Mouse (Mus musculus): ENCODE results near the gene Fam129a. TPM values are rescaled to one million over a fixed set of nuclear protein-coding genes. Genes with fewer than 3 reads are reported as not detected.
"Not testable (repeated sequence)": the region's sequence is repeated elsewhere in the genome, so short reads cannot be mapped to it uniquely, and the experiment has no call there.

Gene Fam129a
- total RNA-seq, 2 experiments from 2014 or later = 2.5 to 2.8 TPM

DNA sequence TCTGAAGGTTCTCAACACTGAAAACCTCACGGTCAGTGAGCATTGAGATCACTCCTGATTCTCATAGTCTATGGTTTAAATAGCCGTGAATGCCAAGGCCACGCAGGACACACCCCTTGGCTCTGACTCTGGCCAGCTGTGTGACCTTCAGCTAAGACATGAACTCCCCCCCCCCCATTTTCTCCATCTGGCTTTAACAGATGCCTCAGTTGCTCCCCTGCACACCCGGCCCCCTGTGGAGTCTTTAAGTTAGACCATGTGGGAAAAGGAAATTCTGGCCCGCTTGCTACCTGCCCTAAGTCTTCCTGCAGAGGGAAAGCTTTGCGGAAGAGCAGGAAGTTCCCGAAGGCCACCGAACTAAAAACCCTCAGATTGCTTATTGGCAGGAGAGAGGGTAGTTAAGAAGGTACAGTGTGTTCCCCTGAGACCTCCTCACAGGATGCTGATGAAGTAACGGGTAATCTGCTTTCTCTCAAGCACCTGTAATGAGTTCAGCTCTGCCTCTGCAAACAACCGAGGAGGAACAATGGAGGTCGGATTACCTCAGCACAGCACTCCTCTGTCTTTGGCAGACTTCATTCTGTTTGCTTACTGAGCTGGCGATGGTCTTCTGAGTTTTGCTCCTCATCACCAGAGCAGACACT lies 114.8 kb downstream of the Fam129a start:
- intact Hi-C loops (cut with DNase I) = no loop called here
- DNase-seq (ENCODE audit: low spot score in 2 of 2) = no peak

DNA sequence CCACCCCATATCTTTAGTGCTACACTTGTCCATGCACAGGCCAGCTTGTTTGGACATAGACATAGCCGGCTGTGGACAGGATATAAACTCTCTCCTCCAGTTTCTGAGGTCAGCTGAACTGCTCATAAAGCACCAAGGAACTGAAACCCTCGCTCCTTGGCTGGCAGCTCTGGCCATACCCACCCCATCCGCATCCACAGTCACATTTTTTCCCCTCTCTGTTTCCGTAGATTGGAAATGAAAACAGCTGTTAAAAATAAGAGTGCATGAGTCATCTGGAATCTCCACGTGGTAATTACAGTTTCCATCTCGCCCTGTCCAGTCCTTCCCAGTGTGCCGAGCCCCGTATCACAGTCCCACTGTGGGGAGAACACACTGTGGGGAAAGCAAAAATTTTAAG lies 115.7 kb downstream of the Fam129a start:
- intact Hi-C loops (cut with DNase I) = no loop called here
- no peak for DNase-seq (ENCODE audit: low spot score in 2 of 2)

DNA sequence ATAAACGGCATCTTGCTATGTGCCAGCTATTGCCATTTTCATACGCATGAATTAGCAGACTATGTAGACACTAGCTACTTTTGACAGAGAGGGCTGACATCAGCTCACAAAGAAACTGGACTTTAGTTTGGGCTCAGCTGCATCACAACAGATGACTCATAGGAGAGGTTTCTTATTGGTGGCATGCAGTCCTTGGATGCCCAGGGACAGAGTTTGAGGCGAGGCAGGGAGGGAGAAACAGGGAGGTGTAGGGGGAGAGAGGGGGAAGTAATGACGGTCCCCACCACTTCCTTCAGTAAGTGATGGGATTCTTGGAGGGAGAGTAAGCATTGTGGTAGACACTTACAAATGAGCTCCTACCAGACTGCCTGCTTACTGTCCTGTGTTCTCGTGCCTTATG lies 118.0 kb downstream of the Fam129a start:
- intact Hi-C loops (cut with DNase I) = no loop called here
- no peak for DNase-seq (ENCODE audit: low spot score in 2 of 2)

DNA sequence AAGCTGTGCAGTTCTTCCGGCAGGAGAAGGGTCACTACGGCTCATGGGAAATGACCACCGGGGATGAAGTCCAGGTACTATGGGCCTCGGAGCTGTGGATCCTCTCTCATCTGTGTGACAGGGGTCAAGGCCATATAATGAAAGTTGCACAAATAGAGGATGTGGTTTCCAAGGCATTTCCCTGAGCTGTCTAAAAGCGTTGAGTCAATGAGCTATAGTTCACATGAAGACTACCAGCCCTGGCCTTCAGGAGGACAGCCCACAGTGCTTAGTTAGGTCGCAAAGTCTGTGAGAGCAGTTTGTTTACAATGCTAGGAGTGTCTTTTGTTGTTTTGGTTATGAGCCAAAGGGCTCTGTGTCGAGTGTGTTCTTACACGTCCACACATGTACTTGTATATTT lies 118.6 kb downstream of the Fam129a start:
- intact Hi-C loops (cut with DNase I) = no loop called here
- DNase-seq (ENCODE audit: low spot score in 2 of 2) = no peak

DNA sequence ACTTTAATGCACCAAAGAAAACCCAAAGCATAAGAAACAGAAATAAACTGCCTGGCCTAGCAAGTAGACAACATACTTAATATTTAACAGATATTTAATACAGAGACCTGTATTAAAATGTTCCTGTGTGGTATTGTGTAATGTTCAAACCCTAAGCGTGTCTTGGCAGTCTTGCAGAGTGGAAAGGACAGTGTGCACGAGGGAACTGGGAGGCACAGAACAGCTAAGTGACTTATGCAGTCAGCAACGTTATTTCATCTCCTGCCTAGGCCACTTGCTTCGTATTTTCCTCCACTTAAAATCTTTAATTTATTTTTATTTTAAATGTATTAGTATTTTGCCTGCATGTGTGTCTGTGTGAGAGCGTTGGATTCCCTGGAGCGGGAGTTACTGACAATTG lies 119.1 kb downstream of the Fam129a start:
- no peak for DNase-seq (ENCODE audit: low spot score in 2 of 2)
- intact Hi-C loops (cut with DNase I) = no loop called here

DNA sequence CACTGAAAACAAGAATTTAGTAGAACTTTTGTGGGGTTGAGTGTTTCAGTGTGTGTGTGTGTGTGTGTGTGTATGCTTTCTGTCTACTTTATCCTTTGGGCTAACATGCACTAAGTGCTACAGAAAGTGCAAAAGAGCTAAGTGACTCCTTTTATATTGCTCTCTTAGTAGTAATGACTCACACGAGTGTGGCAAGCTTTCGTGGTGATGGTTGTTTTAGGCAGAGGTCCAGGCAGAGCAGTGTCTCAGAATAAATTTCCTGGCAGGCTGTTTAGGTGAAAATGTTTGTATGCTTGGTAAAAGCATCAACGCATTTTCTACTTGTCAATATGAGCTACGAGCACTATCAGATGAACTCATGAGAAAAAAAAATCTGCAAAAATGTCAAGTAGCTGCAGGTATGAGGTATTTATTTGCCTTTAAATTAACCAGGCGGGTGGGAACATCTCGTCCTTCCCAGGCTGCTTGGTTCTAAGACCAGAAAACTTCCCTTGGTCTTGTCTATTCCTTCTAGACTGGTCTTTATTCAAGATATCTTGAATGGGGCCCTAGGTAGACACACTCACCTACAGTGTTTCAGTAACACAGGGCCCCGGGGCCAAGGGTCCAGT lies 119.7 kb downstream of the Fam129a start:
- DNase-seq (ENCODE audit: low spot score in 2 of 2) = no peak
- intact Hi-C loops (cut with DNase I) = no loop called here

DNA sequence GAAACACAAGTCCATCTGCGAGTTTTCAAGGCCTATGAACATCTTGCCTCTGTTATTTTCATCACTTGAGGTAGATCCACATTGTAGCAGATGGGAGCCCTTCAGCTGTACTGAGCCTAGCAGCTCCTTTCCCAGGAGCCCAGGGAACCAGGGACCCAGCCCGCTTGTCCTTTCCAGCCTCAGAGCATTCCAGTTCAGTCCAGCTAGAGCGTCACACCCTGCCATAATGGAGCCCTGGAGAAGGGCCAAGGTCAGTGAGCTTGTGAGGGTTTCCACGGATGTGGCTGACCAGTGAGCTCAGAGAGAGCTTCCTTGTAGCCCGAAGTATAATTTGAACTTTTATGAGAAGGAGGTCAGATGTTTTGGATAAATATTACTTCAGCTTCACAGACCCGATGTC lies 121.9 kb downstream of the Fam129a start:
- DNase-seq (ENCODE audit: low spot score in 2 of 2); intact Hi-C loops (cut with DNase I): not testable (repeated sequence)

DNA sequence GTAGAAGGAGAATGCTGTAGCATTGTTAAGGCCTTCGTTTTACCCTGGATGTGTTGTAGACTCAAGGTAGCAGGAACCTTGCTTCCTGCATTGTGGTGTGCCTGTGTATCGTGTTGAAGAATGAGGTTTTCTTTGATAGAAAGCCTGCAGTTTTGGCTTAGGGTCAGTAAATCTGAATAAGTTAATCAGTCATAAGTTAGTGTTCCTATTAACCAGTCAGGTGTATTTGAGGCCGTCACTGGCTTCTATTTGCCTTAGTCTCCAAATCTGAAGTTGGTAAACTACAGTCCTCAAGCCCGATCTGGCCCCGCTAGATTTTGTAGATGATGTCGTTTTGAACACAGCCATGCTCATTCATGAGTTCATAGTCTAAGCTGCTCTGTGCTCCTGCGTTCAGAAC lies 125.8 kb downstream of the Fam129a start:
- no peak for DNase-seq (ENCODE audit: low spot score in 2 of 2)
- intact Hi-C loops (cut with DNase I) = no loop called here

DNA sequence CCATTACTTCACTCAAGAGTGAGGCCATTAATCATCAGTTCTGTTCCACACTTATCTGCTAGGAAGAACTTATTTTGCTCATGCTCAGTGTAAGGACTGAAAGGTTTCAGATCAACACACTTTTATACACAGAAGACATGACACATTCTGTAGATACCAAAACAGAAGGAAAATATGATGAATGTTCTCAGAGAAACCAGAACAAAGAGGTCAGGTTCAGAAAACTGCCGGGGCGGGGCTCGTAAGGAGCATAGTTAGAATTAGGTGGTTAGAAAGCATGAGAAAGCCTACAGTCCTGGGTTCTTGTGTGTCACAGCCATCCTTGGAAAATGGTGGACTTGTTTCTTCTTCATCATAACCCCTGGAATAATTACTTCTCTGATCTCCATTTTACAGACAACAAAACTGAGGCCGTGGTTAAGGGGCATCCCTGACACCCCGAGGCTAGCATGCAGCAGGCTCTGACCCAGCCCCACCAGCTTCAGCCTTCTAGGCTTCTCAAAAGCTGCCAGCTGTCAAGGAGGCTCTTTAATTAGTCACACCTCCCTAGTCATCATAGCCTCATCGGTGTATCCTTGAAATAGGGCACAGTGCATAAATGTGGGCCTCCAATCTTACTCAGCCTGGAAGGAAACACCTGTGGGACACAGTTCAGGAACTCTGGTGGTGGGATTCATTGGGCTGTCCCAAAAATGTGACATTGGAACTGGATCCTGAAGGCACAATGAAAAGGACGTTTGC lies 127.1 kb downstream of the Fam129a start:
- intact Hi-C loops (cut with DNase I) = no loop called here
- DNase-seq (ENCODE audit: low spot score in 2 of 2) = no peak

DNA sequence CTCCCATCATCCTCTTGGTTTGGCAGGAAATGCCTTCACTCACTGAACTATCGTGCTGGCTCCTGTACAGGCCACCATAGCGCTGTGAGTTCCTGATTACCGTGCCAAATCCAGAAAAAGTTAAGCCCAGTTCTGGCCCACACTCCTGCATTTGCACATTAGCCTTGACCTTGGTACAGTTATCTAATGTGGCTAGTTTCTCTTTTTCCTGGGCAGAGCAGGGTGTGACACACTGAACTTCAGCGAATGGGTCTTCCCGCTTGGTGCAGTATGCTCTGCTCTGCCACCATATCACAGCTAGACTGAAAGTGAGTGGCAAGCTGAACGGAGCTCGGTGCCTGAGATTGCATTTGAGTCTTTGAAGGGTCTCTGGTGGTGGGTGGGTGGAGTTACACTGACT lies 128.4 kb downstream of the Fam129a start:
- intact Hi-C loops (cut with DNase I) = no loop called here
- DNase-seq (ENCODE audit: low spot score in 2 of 2) = no peak

DNA sequence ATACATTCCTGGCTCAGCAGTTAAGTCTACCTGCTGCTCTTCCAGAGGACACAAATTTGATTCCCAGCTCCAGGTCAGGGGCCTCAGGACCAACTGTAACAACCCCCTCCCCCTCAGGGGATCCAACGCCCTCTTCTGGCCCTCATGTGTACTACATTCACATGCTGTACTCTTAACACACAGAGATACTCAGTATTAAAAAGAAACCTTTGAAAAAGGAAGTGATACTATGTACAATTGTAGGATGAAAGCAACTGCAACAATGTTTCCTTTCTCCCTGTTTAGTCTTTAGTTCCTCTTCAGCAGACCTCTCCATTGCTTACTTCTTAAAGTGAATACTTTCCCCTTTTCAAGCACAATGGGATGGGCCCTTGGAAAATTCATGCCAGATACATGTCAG lies 131.8 kb downstream of the Fam129a start:
- intact Hi-C loops (cut with DNase I) = no loop called here
- DNase-seq (ENCODE audit: low spot score in 2 of 2) = no peak

DNA sequence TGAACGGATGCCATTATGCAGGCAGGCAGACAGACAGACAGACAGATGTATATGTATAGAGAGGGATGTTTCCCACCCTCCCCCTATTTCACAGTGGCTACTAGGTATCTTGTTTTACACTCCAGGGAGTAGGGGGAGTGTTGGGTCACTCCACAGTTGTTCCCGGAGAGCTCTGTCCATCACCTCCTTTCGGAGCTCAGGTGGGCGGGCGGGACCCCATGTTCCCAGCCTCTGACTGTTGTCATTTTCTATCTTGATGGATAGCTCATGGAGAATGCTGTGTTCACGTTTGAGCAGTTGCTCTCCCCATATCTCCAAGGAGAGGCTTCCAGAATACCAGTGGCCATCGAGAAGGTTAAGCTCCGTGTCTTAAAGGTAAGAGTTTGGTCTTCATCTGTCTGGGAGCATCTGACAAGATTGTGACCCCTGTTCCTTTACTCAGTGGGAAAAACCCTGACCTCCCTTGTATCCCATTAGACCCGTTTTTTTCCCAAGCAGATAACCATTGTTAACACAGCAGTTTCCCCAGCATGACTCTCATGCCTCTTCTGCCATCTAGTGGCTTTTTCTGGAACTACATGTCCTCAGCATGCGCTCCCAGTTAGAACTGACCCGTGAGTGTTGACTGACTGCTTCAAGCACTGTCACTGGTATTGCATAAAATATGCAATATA lies 134.9 kb downstream of the Fam129a start:
- peak; percentile 58 to 81 for DNase-seq (ENCODE audit: low spot score in 2 of 2)
- intact Hi-C loops (cut with DNase I) = loop anchor here (1.0 to 5.0 kb wide), 2 partner anchors 142 to 214 kb away; no protein-coding TSS in a partner anchor

DNA sequence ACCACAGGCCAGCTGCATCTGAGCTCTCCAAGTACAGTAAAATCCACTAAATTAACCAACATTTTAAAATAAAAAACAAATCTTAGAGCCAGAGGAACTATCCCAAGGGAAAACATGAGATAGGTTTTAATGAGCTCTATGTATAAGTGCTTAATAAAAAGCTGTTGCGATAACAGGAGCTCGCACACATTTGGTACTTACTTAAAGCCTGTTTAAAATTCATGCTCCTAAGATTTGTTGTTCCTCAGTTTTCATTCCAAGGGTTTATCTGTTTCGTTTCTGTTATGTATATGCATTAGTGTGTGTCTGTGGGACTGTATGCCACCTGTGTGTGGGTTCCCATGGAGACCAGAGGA lies 135.4 kb downstream of the Fam129a start:
- DNase-seq (ENCODE audit: low spot score in 2 of 2) = no peak
- intact Hi-C loops (cut with DNase I) = loop anchor here (1.0 to 5.0 kb wide), 2 partner anchors 142 to 214 kb away; no protein-coding TSS in a partner anchor

DNA sequence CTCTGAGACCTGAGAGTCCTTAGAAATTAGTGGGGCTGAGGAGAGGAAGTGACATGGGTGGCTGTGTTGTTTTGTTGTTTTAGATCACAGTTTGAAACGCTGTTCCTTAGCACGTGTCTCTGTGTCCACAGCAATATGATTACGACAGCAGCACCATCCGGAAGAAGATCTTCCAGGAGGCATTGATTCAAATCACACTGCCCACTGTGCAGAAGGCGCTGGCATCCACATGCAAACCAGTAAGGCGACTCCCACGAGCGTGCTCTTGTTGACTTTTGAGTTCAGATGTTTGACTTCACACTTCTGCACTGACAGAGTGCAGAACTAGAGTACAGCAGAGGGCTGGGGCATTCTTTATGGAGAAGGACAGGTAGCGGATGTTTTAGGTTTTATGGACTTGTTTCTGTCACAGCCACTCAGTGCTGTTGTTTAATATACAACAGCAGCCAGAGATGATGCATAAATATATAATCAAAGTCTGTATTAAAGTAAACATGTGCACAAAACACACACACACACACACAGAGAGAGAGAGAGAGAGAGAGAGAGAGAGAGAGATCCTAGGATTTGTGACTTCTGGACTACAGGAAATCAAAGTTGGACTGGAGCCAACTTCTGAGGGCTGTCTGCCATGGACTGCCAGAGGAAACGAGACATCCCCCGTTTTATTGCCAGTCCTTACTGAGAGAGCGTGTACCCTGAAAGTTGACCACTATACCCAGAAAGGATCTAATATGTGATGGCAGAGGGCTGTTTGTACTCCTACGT lies 138.2 kb downstream of the Fam129a start:
- DNase-seq (ENCODE audit: low spot score in 2 of 2) = no peak
- intact Hi-C loops (cut with DNase I) = loop anchor here (5.0 kb wide), 1 partner anchor 217 kb away; no protein-coding TSS in a partner anchor

DNA sequence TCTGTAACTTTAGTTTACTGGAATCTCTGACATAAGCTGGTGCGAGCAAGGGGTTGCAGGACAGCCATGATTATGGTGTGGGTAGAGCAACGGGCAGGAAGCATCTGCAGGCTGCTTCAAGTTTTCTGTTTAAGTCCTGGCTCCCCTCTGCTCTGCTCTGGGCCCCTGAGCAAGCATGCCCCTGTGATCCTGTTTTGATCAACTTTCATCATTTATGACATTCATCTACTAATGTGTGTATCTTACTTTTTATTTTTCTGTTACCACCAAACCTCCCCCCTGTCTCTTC lies 138.7 kb downstream of the Fam129a start:
- intact Hi-C loops (cut with DNase I) = loop anchor here (5.0 kb wide), 1 partner anchor 217 kb away; no protein-coding TSS in a partner anchor
- DNase-seq (ENCODE audit: low spot score in 2 of 2) = no peak

DNA sequence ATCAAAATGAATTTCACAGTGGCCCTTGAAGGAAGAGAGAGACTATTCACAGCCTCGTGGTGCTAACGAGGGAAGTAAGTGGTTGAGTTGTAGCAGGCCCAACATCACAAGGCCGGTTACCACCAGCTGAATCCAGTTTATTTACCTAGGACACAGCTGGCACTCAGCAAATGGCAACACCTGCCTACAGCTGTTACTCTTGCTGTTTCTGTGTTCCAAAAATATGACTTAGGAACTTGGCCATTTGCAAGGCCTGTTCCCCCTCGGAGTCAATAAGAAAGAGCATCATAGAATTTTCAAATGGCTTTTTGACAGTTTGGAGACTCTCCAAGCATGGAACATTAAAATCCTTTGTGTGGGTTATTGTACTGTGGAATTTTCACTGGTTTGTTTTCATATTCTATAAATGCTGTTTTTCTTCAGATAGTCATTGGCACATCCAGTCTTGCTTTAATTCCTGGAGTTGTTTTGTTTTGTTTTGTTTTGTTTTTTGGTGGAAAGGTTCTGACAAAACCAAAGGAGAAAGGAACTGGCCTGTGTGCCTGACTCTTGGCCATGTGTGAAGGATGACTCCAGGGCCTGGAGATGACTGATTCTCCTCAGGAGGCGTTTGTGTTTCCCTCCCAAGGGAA lies 139.6 kb downstream of the Fam129a start:
- intact Hi-C loops (cut with DNase I) = no loop called here
- DNase-seq (ENCODE audit: low spot score in 2 of 2) = no peak

DNA sequence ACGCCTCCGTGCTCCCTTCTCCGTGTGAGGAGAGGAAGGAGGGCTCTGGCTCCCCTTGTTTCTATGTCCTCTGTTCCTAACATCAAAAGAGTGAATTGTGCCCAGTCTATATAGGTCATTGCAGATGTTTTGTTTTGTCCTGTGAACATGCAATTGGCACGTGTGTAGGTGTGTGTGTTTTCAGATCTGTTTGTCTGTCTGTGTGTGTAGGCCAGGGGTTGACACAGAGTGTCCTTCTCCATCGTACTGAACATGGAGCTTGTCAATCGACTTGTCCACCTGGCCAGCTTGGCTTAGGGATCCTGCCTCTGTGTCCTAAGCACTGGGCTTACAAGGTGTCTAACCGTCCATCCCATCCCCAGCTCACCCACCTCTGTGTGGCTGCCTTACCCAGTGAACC lies 140.1 kb downstream of the Fam129a start:
- no peak for DNase-seq (ENCODE audit: low spot score in 2 of 2)
- intact Hi-C loops (cut with DNase I) = no loop called here

DNA sequence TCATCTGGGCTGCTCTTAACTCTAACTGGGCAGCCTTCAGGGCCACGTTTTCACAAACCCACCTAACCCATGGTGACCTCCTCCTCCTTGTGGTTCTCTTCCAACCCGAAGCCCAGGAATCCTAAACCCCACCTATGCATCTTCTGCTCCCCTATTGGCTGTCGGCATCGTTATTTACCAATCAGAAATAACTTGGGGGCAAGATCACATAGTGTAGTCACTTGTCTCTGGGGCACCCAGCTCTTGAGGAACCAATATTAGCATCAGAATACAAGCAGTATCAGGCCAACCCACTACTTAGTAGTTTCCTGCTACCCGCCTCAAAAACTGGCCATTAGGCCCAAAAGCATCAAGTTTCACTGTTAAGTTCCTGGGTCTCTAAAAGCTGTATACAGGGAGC lies 141.7 kb downstream of the Fam129a start:
- no peak for DNase-seq (ENCODE audit: low spot score in 2 of 2)
- intact Hi-C loops (cut with DNase I) = no loop called here

DNA sequence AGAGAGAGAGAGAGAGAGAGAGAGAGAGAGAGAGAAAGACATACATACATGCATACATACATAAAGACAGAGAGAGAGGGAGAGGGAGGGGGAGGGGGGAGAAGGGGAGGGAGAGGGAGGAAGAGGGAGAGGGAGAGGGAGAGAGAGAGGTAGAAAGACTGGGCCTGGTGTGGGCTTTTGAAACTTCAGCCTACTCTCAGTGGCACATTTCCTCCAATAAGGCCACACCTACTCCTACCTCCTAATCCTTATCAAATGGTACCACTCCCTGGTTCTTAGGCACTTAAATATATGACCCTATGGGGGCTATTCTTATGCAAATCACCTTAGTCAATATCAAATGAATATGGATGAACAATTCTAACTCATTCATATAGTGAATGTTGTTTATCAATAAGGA lies 142.6 kb downstream of the Fam129a start:
- intact Hi-C loops (cut with DNase I) = no loop called here

More for the DNA sequence above, 142.6 kb downstream of the Fam129a start:
- no peak for DNase-seq (ENCODE audit: low spot score in 2 of 2)
